Mouse (Mus musculus) heart, postnatal 36 days (tissue): ENCODE data around the gene Slc48a1. TPM values are rescaled to one million over a fixed set of nuclear protein-coding genes. Genes with fewer than 3 reads are reported as not detected.

Experiments
- DNase-seq, 2 experiments: peaks; one replicate each; pipeline ENCODE4 v3.0.0; 2021 to 2022
- intact Hi-C: fragments of 180-260 bp; cut with DNase I; formaldehyde crosslinking; loops from one replicate; pipeline ENCODE4 v1.15.1; 2025
- total RNA-seq, 2 experiments: library from RNA; stranded (reverse); gene quantifications; 2 replicates each; pipeline ENCODE4 v1.2.3; 2021

The Slc48a1 gene
- total RNA-seq, 2 experiments from 2014 or later: 73.3 to 84.1 TPM

DNA sequence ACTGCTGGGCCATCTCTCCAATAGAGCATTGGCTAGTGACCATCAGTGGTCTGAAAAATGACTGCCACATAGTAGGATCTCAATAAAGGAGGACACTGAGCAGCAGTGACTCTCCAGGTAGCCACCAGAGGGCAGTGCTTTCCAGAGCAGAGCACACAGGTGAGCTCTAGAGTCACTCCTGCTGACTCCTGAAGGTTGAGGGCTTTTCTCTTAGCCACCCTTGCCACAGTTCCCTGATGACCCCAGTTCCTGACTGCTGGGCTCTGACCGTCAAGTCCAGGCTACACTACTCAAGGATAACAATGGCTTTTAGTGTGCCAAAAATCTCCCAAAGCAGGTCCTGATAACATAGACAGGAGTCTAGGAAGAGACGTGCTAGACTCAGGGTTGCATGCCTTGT, 26.6 kb upstream of the Slc48a1 start:
- DNase-seq: no peak
- intact Hi-C loops: loop anchor here (1.0 kb wide), 1 partner anchor 25 kb away; no protein-coding TSS in a partner anchor

GRCm38 (mm10) chr15:97752491-97752890, 25.8 kb upstream of the Slc48a1 start:
- intact Hi-C loops: no loop called here
- DNase-seq: no peak

GRCm38 (mm10) chr15:97754476-97754875, 23.8 kb upstream of the Slc48a1 start:
- intact Hi-C loops: no loop called here

GRCm38 (mm10) chr15:97755361-97755760, 23.0 kb upstream of the Slc48a1 start:
- intact Hi-C loops: no loop called here
- DNase-seq: no peak

More at GRCm38 (mm10) chr15:97754476-97754875, 23.8 kb upstream of the Slc48a1 start:
- DNase-seq: no peak

- DNase-seq: no peak
- intact Hi-C loops: no loop called here
Observed at GRCm38 (mm10) chr15:97760006-97760405, 18.3 kb upstream of the Slc48a1 start.

- intact Hi-C loops: no loop called here
- no peak for DNase-seq
Observed at GRCm38 (mm10) chr15:97760952-97761351, 17.4 kb upstream of the Slc48a1 start.

- intact Hi-C loops: no loop called here
Observed at GRCm38 (mm10) chr15:97761438-97761837, 16.9 kb upstream of the Slc48a1 start.

DNA sequence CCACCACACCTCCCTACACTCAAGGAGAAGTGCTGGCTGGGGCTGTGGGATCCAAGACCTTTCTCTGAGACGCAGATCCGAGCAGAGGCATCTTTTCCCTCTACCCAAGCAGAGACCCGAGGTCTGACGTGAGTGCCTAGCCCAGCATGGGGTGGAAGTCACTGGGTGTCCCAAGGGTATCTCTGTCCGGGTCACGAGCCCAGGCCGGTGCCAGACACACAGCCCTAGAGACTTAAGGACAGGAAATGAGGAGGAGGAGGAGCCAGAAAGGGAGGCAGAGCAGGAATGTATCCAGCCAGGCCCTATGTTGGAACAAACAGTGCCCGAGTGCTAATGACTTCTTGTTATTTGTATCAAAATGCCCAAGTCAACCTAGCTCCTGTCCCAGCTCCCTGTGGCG, 15.6 kb upstream of the Slc48a1 start:
- DNase-seq: peak; percentile 64 to 72
- intact Hi-C loops: no loop called here

More at GRCm38 (mm10) chr15:97761438-97761837, 16.9 kb upstream of the Slc48a1 start:
- no peak for DNase-seq

- intact Hi-C loops: no loop called here
- DNase-seq: no peak
Observed at GRCm38 (mm10) chr15:97763256-97764049, 14.9 kb upstream of the Slc48a1 start.

DNA sequence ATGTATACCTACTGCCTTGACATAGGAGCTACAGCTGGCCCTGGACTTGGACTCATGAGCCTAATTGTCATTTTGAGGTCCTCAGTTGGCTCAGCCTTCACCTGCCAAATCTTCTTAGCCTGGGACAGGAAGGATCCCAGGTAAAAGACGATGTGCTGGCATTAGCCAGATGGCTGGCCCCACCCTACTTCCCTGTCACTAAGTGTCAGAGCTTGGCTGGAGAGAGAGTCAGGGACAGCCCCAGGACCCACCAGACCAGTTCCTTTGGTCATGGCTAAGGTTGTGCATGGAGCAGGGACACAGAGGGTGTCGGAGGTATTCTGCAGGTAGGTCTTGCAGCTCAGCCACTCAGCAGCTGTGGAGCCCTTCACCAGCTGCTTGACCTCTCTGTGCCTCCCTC, 13.8 kb upstream of the Slc48a1 start:
- no peak for DNase-seq
- intact Hi-C loops: no loop called here

DNA sequence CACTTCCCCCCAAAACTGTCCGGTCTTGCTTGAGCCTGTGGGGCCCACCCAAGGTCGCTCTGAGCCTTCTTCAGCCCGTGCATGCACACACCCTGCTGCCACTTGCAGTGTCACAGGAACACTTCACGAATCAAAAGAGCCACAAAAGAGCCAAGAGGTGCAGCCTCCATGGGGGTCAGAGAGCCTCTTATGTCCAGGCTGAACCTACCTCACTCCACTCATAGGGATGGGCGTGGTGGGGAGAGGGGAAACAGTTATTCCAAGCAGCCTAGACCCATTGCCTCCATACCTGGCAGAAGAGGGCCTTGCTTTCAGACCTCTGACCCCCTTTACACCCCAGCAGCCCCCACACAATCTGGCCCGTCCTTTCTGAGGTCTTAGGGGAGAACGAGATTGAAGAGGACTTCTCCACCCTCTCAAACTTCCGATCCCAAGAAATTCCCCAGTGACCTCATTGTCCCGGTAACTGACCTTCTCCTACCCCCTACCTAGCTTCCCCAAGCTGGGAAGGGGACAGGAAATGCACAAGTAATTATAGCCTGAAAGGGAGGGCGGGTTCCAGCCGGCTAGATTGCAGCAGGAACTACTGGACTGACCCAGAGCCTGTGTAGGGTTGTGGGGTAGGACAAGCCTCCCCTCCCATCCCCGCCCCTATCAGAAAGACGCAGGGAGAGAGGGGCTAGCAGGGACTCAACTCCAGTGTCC, 13.1 kb upstream of the Slc48a1 start:
- intact Hi-C loops: no loop called here
- no peak for DNase-seq

DNA sequence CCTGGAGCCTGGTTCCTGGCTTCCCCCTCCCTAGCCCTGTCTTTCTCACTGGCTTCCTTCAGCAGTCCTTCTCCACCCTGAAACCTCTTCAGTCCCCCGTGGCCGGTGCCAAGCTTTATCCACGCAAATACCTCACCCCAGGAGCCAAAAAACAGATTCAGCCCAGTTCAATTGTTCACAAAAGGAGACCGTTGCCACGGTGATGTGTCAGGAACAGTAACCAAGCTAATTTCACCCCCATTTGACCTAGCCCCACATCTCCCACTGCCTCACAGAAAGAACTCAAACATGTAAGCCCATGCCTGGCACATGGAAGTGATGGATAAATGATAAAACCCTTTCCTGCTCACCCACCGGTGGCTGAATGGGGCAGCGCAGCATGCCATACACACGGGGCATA, 12.1 kb upstream of the Slc48a1 start:
- intact Hi-C loops: no loop called here

DNA sequence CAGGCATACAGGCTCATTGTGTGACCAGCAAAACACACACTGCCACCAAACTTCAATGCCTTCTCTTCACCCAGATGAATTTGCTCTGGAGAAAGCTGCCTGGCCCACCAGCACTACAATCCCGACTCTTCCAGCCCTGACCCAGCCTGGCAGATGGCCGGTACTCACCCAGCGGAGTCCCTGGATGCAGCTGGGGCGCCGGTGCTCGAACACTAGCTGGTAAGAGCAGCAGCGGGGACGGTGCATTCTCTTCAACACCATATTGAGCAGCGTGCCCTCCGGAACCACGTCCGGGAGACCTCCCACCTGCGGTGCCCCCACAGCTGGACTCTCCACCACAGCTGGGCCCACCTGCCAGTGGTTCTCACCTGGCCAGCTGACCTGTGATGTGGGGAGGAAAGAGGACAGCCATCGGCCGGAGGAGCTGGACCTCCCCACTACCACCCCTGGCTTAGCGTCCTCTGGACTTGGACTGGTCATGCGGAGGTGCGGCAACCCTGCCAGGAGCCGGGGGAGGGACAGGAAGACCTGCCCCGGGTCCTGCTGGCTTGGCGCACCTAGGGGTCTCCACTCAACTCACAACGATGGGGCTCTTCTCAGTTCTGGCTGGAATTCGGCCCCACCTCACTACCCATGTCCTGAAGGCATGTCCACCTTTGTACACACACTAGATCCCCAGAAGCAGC, 11.6 kb upstream of the Slc48a1 start:
- peak in 1 of 2 experiments; percentile 57 for DNase-seq
- intact Hi-C loops: no loop called here

More for the DNA sequence above, 12.1 kb upstream of the Slc48a1 start:
- no peak for DNase-seq

- peak; percentile 85 to 90 for DNase-seq
- intact Hi-C loops: no loop called here
Observed at GRCm38 (mm10) chr15:97767280-97768186, 10.8 kb upstream of the Slc48a1 start, which contains the start of gene Rapgef3. Gene Rapgef3 (minus strand): TSS chr15:97767972.

DNA sequence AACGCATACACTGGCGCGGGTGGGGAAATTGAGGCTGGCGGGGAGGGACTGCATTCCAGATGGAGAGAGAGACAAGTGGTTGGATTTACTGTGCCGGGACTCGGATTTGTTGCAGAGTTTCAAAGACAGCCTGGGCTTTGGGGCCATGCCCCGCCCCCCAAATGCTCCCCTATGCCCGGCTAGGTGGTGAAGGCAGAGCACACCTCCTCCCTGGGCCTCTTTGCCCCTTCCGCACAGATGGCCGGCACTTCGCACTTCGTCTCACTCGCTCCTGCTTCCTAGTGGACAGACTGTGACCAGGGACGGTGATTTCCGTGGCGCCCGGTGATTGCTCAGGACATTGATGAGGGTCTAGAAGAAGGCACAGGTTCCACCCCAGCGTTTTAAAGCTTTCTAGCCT, 10.1 kb upstream of the Slc48a1 start:
- peak in 1 of 2 experiments; percentile 53 for DNase-seq
- intact Hi-C loops: no loop called here

DNA sequence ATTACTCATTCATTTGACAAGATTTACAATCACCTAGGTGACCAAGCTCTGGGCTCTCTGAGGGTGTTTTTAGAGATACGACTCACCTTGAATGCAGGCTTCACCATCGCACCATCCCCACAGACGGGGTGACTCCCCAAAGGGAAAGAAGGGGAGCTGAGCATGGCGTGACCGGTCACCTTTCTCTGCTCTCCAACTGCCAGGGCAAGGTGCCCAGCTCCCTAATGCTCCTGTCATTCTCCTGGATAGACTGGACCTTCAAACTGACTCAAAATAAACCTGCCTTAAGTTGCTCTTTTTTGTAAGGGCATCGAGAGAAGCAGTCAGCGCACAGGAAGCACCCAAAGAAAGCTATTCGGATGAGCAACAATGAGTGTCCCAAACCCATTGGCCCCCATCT, 8.0 kb upstream of the Slc48a1 start:
- DNase-seq: no peak
- intact Hi-C loops: no loop called here

GRCm38 (mm10) chr15:97773108-97773507, 5.2 kb upstream of the Slc48a1 start:
- intact Hi-C loops: no loop called here

DNA sequence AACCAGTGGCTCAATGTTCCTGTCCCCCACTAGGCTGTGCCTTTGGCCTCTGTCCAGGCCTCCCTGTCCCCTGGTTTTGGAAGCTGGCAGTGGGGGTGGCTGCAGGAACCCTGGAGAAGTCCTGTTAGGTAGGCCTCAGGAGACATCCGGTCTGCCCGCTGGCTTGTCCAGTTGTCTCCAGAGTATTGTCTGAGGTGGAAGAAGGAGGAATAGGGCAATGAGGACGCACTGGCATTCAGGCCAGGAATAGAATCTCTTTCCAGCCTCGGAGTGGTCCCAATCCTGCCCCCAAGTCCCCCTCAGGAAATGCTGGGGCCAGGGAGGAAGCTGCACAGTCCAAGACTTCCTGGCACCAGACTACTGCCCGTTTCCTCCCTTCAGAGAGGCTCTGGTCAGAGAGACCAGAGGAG, 4.4 kb upstream of the Slc48a1 start:
- intact Hi-C loops: no loop called here
- DNase-seq: peak in 1 of 2 experiments; percentile 48

More at GRCm38 (mm10) chr15:97773108-97773507, 5.2 kb upstream of the Slc48a1 start:
- peak; percentile 53 to 66 for DNase-seq

DNA sequence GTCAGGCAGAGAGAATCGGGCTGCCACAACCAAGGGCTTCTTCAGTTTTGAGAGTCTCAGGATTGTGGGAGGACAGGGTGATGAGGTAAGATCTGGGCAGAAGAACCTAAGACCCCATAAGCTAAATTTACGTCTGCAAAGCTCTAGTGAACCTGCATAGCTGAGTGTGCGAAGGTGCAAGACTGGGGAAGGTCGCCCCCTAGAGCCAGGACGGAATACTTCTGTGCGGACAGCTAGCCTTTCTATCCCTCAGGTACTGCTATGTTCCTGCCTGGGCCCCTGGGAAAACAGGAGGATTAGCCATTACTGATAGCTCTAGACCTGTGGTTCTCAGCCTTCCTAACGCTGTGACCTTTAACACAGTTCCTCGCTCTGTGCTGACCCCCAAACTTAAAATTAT, 1.8 kb upstream of the Slc48a1 start:
- intact Hi-C loops: loop anchor here (1.0 kb wide), 2 partner anchors 25 to 58 kb away; no protein-coding TSS in a partner anchor
- peak; percentile 80 to 90 for DNase-seq

GRCm38 (mm10) chr15:97776919-97777318, 1.4 kb upstream of the Slc48a1 start:
- intact Hi-C loops: loop anchor here (1.0 kb wide), 2 partner anchors 26 to 59 kb away; no protein-coding TSS in a partner anchor
- DNase-seq: no peak
